Mouse (Mus musculus): ENCODE results near the gene Fmnl2.

- TF ChIP-seq ZC3H11A (IDR thresholded peaks at IDR 0.05; ENCODE audit: borderline replicate concordance, low read depth, low read length) = no peak
- TF ChIP-seq HCFC1 (IDR thresholded peaks at IDR 0.05; ENCODE audit: borderline replicate concordance, insufficient read depth, low read length) = no peak
These were observed 248.4 kb downstream of the Fmnl2 start for GRCm38 (mm10) chr2:53106056-53106455.
